Comparison of ENCODE assay signal across 11 mouse cellular contexts in genomic region chr13:78208689-78209410, GRCm38 (mm10). TPM values are rescaled to one million over a fixed set of nuclear protein-coding genes. Genes with fewer than 3 reads are reported as not detected.
DNase-seq lines count a peak whose midpoint lies in the region; ATAC-seq and TF ChIP-seq lines count a peak whose summit lies in the region.
"Had no signal": no experiment of that assay in that cellular context is flagged by ENCODE, and none has a peak within 500 bp of the region (broad histone marks: within the 10 kb centered on the region; RNA-seq: fewer than 3 reads in every experiment).

No protein-coding gene starts in this region.

- no peak for ATAC-seq in embryonic facial prominence, embryonic 13.5 days (ENCODE audit: insufficient number of reproducible peaks, insufficient read depth, low FRiP score, low TSS enrichment, low read depth)
- no peak for ATAC-seq in hindbrain, embryonic 16.5 days
- no peak for ATAC-seq in CD4-positive, CD25-positive, alpha-beta regulatory T cell, adult 4 months
- ATAC-seq: activated CD4-positive, CD25-positive, alpha-beta regulatory T cell, adult 4 months had no signal

- TF ChIP-seq POLR2A in olfactory bulb, adult 2 months (IDR thresholded peaks at IDR 0.05; ENCODE audit: insufficient read depth, low read depth, low read length), result no peak

- no peak for DNase-seq in layer of hippocampus, adult 2 months (ENCODE audit: low spot score in 2 of 2)
- no peak for DNase-seq in layer of hippocampus, adult 9-11 months
- no peak for DNase-seq in cerebellum, adult 11 months
- no peak for DNase-seq in ovary, postnatal 14 days (ENCODE audit: low spot score)
- DNase-seq: cerebellum, adult 11-12 months had no signal

- peaks cover 20% of the 10 kb centered on the region for H3K4me1 ChIP-seq in embryonic facial prominence, embryonic 13.5 days
- H3K4me1 ChIP-seq in hindbrain, embryonic 16.5 days (ENCODE audit: control insufficient read depth, insufficient read depth, low read depth, low read length), result peaks cover 32% of the 10 kb centered on the region
- peaks cover 24% of the 10 kb centered on the region for H3K4me1 ChIP-seq in olfactory bulb, adult 2 months (ENCODE audit: control insufficient read depth, insufficient read depth, low read length)

- H3K27ac ChIP-seq in layer of hippocampus, adult 2 months, result peak overlapping the region; percentile 100
- H3K27ac ChIP-seq in embryonic facial prominence, embryonic 13.5 days, result no peak overlapping the region
- 0 out of 2 replicates have a peak overlapping the region, but pooled peaks have one; percentile 18 for H3K27ac ChIP-seq in hindbrain, embryonic 16.5 days (ENCODE audit: low read depth, low read length)
- peak overlapping the region; percentile 42 for H3K27ac ChIP-seq in olfactory bulb, adult 2 months (ENCODE audit: insufficient read depth, low read depth, low read length)

- peak overlapping the region; percentile 63 for H3K4me3 ChIP-seq in layer of hippocampus, adult 2 months
- H3K4me3 ChIP-seq in embryonic facial prominence, embryonic 13.5 days, result no peak overlapping the region
- H3K4me3 ChIP-seq in hindbrain, embryonic 16.5 days (ENCODE audit: low read length), result no peak overlapping the region
- H3K4me3 ChIP-seq in olfactory bulb, adult 2 months (ENCODE audit: insufficient read depth, low read depth, low read length), result no peak overlapping the region

- H3K9ac ChIP-seq in embryonic facial prominence, embryonic 13.5 days, result no peak overlapping the region
- H3K9ac ChIP-seq in hindbrain, embryonic 16.5 days (ENCODE audit: low read depth, low read length), result peak overlapping the region; percentile 33; the same call in 1 of the 2 replicates

- H3K9me3 ChIP-seq in embryonic facial prominence, embryonic 13.5 days, result no peaks in the 10 kb centered on the region
- H3K9me3 ChIP-seq in hindbrain, embryonic 16.5 days (ENCODE audit: control insufficient read depth, low read length), result no peaks in the 10 kb centered on the region

- 21% methylated on average over 14 of the region's 14 CpGs for WGBS in embryonic facial prominence, embryonic 13.5 days
- WGBS in hindbrain, embryonic 16.5 days, result 23% methylated on average over 14 of the region's 14 CpGs
- WGBS in olfactory bulb, adult 2 months, result 25% methylated on average over 14 of the region's 14 CpGs

- H3K36me3 ChIP-seq in embryonic facial prominence, embryonic 13.5 days, result no peaks in the 10 kb centered on the region
- no peaks in the 10 kb centered on the region for H3K36me3 ChIP-seq in hindbrain, embryonic 16.5 days (ENCODE audit: control insufficient read depth, insufficient read depth, low read length)

- peak overlapping the region; percentile 70 for H3K4me2 ChIP-seq in embryonic facial prominence, embryonic 13.5 days
- H3K4me2 ChIP-seq in hindbrain, embryonic 16.5 days (ENCODE audit: low read length), result peak overlapping the region; percentile 95

- no peak for TF ChIP-seq CTCF in layer of hippocampus, adult 2 months (conservative IDR thresholded peaks at IDR 0.05)
- TF ChIP-seq CTCF in olfactory bulb, adult 2 months (IDR thresholded peaks at IDR 0.05; ENCODE audit: insufficient read depth, low read depth, low read length), result no peak

- peaks cover 94% of the 10 kb centered on the region for H3K27me3 ChIP-seq in embryonic facial prominence, embryonic 13.5 days
- no peaks in the 10 kb centered on the region for H3K27me3 ChIP-seq in hindbrain, embryonic 16.5 days (replicated peaks; ENCODE audit: control insufficient read depth, insufficient read depth, low read length)

RNA-seq across cellular contexts. Expression of gene Nr2f1, which starts 9.3 kb away (rescaled TPM):
- 10 to 100 TPM; 89.4 to 98.1 TPM for total RNA-seq in layer of hippocampus, adult 2 months (2021)
- 14.1 and 15.8 TPM in 2 replicates for polyA plus RNA-seq in embryonic facial prominence, embryonic 13.5 days (2015; fragmentation: Nextera tagmentation; extraction: Ambion mirVana)
- polyA plus RNA-seq in hindbrain, embryonic 16.5 days (2015; fragmentation: Nextera tagmentation; extraction: Ambion mirVana), result 42.9 and 44.3 TPM in 2 replicates
- polyA plus RNA-seq in olfactory bulb, adult 2 months (2012; ENCODE audit: insufficient read depth, insufficient read length, low replicate concordance, missing spikeins), result not detected in 2 replicates
- polyA plus RNA-seq in CD4-positive, CD25-positive, alpha-beta regulatory T cell, adult 4 months (2017; shearing (Covaris generic)), result not detected
- total RNA-seq: megakaryocyte, adult 5-6 weeks had no signal
- polyA plus RNA-seq: activated CD4-positive, CD25-positive, alpha-beta regulatory T cell, adult 4 months had no signal

Comparison
In these comparisons a context has a peak if more than half of its experiments do, and no peak if none do; other contexts are left out.
1. RNA of gene Nr2f1, which starts 9.3 kb away (polyA plus RNA-seq): 42.9 to 44.3 TPM in hindbrain, embryonic 16.5 days and 14.1 to 15.8 TPM in embryonic facial prominence, embryonic 13.5 days; not detected in CD4-positive, CD25-positive, alpha-beta regulatory T cell, adult 4 months and not detected in olfactory bulb, adult 2 months; every median in the first group is over 10 times any median in the second.